Mouse (Mus musculus): Measurements from ENCODE around the gene Pilra. TPM values are rescaled to one million over a fixed set of nuclear protein-coding genes. Genes with fewer than 3 reads are reported as not detected.

The Pilra gene
- polyA plus RNA-seq, 1 experiment from 2014 or later: 2.5 TPM

DNA sequence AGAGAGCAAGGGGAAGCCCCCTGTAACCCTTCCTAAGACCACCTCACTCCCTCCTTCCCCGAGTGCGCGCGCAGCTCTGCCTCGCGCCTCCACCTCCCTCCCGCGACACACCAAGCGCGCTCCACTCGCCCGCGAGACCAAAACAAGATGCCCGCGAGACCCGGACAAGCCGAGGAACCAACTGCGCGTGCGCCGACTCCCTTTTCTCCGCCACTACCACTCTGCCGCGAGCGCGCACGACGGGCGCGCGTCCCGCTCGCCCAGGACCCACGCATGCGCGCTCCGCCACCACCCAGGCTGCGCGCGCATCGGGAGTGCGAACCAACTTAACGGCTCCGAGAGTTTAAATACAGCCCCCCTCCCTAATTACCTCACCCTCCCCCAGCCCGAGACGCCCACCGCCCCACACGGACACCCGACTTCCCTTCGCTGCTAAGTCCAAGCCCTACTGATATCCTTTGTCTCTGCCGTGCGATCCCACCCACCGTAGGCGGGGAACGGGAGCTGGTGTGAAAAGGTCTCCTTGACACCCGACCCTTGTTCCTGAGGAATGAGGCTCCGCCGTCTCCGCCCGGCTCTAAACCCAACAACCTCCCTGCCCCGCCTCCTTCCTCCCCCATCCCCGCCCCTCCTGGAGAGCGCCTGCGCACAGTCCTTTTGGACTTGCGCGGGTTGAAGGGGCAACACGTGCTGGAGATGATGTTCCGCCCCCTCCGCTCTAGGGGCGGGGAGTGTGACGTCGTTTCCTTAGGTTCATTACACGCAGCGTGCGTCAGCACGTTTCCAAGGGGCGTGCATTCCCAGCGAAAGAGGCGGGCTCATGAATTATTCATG is 49.8 kb downstream of the Pilra start:
- 1% methylated on average over 79 of the region's 79 CpGs for WGBS
- DNase-seq (ENCODE audit: low spot score) (peak; percentile 98), ATAC-seq (replicated peaks; ENCODE audit: low FRiP score, low TSS enrichment, low read depth) (peak; percentile 87)
- peaks cover 31% of the 10 kb centered on the region for H3K36me3 ChIP-seq (ENCODE audit: control insufficient read depth, insufficient read depth, low read length)
- H3K27me3 ChIP-seq (replicated peaks; ENCODE audit: control insufficient read depth, insufficient read depth, low read length): no peaks in the 10 kb centered on the region
- peak overlapping the region; percentile 71 for H3K4me3 ChIP-seq (ENCODE audit: low read depth, low read length)
- H3K4me1 ChIP-seq (replicated peaks; ENCODE audit: control insufficient read depth, insufficient read depth, low read length): peaks cover 35% of the 10 kb centered on the region
- peak overlapping the region; percentile 91 for H3K27ac ChIP-seq (ENCODE audit: low read depth)
- H3K9ac ChIP-seq (ENCODE audit: low read length): peak overlapping the region; percentile 92
- no peaks in the 10 kb centered on the region for H3K9me3 ChIP-seq (ENCODE audit: control insufficient read depth, low read length)
- peak overlapping the region; percentile 88 for H3K4me2 ChIP-seq (ENCODE audit: low read length)

DNA sequence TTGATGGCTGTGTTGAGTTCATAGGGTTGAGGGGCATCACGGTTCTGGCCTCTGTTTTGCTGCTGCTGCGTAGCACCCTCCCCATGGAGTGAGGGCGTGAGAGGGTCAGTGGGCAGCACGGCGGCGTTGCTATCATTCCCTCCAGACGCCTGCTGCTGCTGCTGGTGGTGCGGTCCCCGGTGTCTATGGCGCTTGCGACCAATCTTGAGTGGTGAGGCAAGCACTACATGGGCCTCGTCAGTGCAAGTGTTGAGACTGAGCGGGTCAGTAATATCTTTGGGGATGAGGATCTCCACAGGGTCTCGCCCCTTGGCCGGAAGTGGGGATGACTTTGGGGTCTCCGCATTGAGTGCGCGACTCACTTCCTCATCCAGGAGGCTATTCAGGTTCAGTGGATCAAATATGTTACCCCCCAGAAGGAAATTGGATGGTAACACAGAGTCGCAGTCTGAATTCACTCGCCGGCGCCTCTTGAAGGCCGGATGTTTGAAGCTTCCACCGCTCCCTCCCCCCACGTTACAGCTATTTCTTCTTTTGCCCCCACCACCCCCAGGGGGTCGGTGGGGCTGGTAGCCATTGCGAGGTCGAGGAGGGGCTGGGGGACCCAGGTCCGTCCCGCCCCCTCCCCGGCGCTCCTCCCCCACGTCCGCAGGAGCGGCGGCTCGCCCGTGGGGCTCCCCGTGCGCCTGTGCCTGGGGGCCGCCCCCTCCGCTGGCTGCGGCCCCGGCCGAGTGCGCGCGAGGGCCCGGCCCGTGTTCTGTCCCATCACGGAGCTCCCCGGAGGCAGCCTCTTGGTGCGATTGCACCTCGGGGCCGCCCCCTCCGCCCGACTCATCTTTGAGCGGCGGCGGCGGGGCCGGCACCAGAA is 50.7 kb downstream of the Pilra start:
- Histone ChIP-seq H3K4me2 (ENCODE audit: low read length) (peak overlapping the region; percentile 88), H3K9ac (ENCODE audit: low read length) (peak overlapping the region; percentile 92), H3K36me3 (ENCODE audit: control insufficient read depth, insufficient read depth, low read length) (peaks cover 41% of the 10 kb centered on the region), H3K27me3 (replicated peaks; ENCODE audit: control insufficient read depth, insufficient read depth, low read length) (no peaks in the 10 kb centered on the region), H3K9me3 (ENCODE audit: control insufficient read depth, low read length) (no peaks in the 10 kb centered on the region), H3K4me1 (replicated peaks; ENCODE audit: control insufficient read depth, insufficient read depth, low read length) (peaks cover 38% of the 10 kb centered on the region), H3K27ac (ENCODE audit: low read depth) (peak overlapping the region; percentile 91), H3K4me3 (ENCODE audit: low read depth, low read length) (peak overlapping the region; percentile 71)
- peak; percentile 64 for DNase-seq (ENCODE audit: low spot score)
- WGBS: 3% methylated on average over 46 of the region's 62 CpGs
- ATAC-seq (replicated peaks; ENCODE audit: low FRiP score, low TSS enrichment, low read depth): peak; percentile 12

DNA sequence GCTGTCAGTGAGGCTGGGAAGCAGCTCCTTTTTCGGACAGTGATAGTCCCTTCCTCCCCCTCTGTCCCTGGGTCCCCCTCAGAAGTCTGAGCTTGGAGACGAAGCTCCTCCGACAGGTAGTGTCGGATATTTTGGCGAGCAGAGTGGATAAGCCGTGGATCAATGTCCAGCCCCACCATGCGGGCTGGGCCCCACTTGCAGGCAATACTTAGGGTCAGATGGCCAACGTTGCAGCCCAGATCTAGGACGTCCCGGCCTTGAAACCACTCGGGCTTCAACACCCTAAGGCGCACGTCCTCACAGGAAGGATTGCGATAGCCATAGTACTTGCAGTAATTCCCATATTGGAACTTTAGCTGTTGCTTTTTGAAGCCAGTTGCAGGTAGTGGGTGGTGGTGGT is 51.5 kb downstream of the Pilra start:
- DNase-seq (ENCODE audit: low spot score) (no peak), ATAC-seq (replicated peaks; ENCODE audit: low FRiP score, low TSS enrichment, low read depth) (no peak)
- peak overlapping the region; percentile 88 for H3K4me2 ChIP-seq (ENCODE audit: low read length)
- peaks cover 45% of the 10 kb centered on the region for H3K36me3 ChIP-seq (ENCODE audit: control insufficient read depth, insufficient read depth, low read length)
- H3K4me3 ChIP-seq (ENCODE audit: low read depth, low read length): peak overlapping the region; percentile 71
- H3K9ac ChIP-seq (ENCODE audit: low read length): peak overlapping the region; percentile 92
- no peak overlapping the region for H3K27ac ChIP-seq (ENCODE audit: low read depth)
- peaks cover 46% of the 10 kb centered on the region for H3K4me1 ChIP-seq (replicated peaks; ENCODE audit: control insufficient read depth, insufficient read depth, low read length)
- no peaks in the 10 kb centered on the region for H3K27me3 ChIP-seq (replicated peaks; ENCODE audit: control insufficient read depth, insufficient read depth, low read length)
- H3K9me3 ChIP-seq (ENCODE audit: control insufficient read depth, low read length): no peaks in the 10 kb centered on the region
- 78% methylated on average over 14 of the region's 14 CpGs for WGBS

DNA sequence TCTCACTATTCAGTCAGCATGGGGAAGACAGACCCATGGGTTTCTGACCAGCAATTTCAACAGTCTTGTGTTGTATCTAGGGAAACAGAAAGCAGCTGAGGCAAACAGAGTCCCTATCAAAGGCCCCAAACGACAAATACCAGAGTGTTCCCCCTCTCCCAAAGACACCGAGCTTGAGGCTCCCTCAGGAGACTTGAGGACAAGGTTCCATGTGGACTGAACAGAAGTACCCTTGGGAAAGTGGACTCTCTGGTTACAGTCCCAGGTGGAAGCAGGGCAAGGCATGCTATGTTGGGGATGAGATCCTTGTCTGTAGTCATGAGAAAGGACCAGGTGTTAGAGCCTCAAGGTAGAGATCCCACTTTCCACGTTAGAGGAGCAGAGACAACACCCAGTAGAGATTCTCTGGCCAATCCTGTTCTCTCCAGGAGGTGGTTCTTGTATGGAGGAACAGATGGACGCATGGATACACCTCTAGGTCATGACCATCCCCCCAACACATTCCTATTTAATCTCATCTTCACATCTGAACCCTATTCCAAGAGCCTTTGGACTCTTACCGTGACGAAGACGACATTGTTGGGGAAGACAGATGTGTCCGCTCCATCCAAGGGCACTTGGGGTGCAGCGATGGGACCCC is 52.1 kb downstream of the Pilra start:
- DNase-seq (ENCODE audit: low spot score) (no peak), ATAC-seq (replicated peaks; ENCODE audit: low FRiP score, low TSS enrichment, low read depth) (no peak)
- no peaks in the 10 kb centered on the region for H3K27me3 ChIP-seq (replicated peaks; ENCODE audit: control insufficient read depth, insufficient read depth, low read length)
- H3K4me1 ChIP-seq (replicated peaks; ENCODE audit: control insufficient read depth, insufficient read depth, low read length): peaks cover 47% of the 10 kb centered on the region
- no peaks in the 10 kb centered on the region for H3K9me3 ChIP-seq (ENCODE audit: control insufficient read depth, low read length)
- peak overlapping the region; percentile 71 for H3K4me3 ChIP-seq (ENCODE audit: low read depth, low read length)
- H3K9ac ChIP-seq (ENCODE audit: low read length): peak overlapping the region; percentile 92; the same call in 1 of the 2 replicates
- 64% methylated on average over 9 of the region's 9 CpGs for WGBS
- peaks cover 45% of the 10 kb centered on the region for H3K36me3 ChIP-seq (ENCODE audit: control insufficient read depth, insufficient read depth, low read length)
- peak overlapping the region; percentile 88 for H3K4me2 ChIP-seq (ENCODE audit: low read length)
- no peak overlapping the region for H3K27ac ChIP-seq (ENCODE audit: low read depth)

DNA sequence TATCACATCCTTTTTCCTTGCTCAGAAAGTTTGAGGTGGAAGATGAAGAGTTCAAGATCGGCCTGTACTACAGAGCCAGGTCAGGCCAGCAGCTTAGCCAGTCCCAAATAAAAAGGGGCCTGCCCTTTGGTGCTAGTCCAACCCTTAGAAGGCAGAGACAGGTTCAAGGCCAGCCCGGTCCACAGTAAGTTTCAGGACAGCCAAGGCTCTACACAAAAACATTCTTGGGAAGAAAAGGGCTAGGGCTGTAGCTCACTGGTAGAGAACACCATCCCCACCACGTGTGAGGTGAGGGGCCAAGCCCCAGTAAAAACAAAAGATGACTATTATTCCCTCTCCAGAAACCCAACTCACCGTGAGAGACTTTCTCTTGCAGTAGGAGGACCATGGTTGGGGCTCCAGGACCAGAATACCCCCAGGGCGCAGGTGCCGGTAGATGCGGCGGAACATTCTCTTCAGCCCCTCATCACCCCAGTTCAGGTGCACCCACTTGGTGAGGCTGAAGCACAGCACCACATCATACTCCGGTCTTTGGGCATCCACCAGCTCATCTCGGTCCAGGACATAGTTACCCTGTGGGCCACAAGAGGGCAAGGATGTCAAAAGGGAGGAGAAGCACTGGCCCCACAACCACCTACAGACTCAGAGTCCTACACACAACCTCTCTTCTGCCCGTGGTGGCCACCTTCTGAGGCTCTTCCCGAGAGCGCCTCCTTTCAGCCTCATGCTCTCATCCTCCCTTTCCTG is 53.1 kb downstream of the Pilra start:
- no peak for ATAC-seq (replicated peaks; ENCODE audit: low FRiP score, low TSS enrichment, low read depth)
- peaks cover 44% of the 10 kb centered on the region for H3K4me1 ChIP-seq (replicated peaks; ENCODE audit: control insufficient read depth, insufficient read depth, low read length)
- peak overlapping the region; percentile 71; the same call in 1 of the 2 replicates for H3K4me3 ChIP-seq (ENCODE audit: low read depth, low read length)
- WGBS: 83% methylated on average over 13 of the region's 13 CpGs
- DNase-seq (ENCODE audit: low spot score): no peak
- H3K9me3 ChIP-seq (ENCODE audit: control insufficient read depth, low read length): no peaks in the 10 kb centered on the region
- H3K27ac ChIP-seq (ENCODE audit: low read depth): no peak overlapping the region
- peak overlapping the region; percentile 8; the same call in 1 of the 2 replicates for H3K9ac ChIP-seq (ENCODE audit: low read length)
- peak overlapping the region; percentile 88 for H3K4me2 ChIP-seq (ENCODE audit: low read length)
- H3K27me3 ChIP-seq (replicated peaks; ENCODE audit: control insufficient read depth, insufficient read depth, low read length): no peaks in the 10 kb centered on the region
- peaks cover 45% of the 10 kb centered on the region for H3K36me3 ChIP-seq (ENCODE audit: control insufficient read depth, insufficient read depth, low read length)

DNA sequence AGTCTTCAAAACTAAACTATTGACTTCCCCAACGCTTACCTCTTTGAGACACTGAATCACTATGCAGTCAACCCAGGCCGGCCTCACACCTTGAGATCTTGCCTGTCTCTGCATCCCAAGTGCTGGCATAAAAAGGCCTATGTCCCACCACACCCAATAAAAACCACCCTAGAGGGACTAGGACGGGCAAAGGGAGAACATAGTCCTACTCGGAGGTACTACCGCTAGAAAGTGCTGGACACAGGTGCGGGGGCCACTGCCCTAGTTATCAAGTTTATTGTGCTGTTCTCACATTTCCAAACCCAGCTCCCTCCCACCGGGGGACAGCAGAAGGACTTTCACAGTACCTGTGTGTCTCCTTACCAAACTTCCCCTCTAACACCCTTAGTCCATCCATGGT is 54.4 kb downstream of the Pilra start:
- DNase-seq (ENCODE audit: low spot score) (no peak), ATAC-seq (replicated peaks; ENCODE audit: low FRiP score, low TSS enrichment, low read depth) (no peak)
- H3K36me3 ChIP-seq (ENCODE audit: control insufficient read depth, insufficient read depth, low read length): peaks cover 45% of the 10 kb centered on the region
- H3K9me3 ChIP-seq (ENCODE audit: control insufficient read depth, low read length): no peaks in the 10 kb centered on the region
- no peaks in the 10 kb centered on the region for H3K27me3 ChIP-seq (replicated peaks; ENCODE audit: control insufficient read depth, insufficient read depth, low read length)
- H3K4me3 ChIP-seq (ENCODE audit: low read depth, low read length): no peak overlapping the region
- H3K4me1 ChIP-seq (replicated peaks; ENCODE audit: control insufficient read depth, insufficient read depth, low read length): peaks cover 41% of the 10 kb centered on the region
- H3K9ac ChIP-seq (ENCODE audit: low read length): no peak overlapping the region
- H3K27ac ChIP-seq (ENCODE audit: low read depth): no peak overlapping the region
- WGBS: 88% methylated on average over 7 of the region's 7 CpGs
- no peak overlapping the region for H3K4me2 ChIP-seq (ENCODE audit: low read length)

DNA sequence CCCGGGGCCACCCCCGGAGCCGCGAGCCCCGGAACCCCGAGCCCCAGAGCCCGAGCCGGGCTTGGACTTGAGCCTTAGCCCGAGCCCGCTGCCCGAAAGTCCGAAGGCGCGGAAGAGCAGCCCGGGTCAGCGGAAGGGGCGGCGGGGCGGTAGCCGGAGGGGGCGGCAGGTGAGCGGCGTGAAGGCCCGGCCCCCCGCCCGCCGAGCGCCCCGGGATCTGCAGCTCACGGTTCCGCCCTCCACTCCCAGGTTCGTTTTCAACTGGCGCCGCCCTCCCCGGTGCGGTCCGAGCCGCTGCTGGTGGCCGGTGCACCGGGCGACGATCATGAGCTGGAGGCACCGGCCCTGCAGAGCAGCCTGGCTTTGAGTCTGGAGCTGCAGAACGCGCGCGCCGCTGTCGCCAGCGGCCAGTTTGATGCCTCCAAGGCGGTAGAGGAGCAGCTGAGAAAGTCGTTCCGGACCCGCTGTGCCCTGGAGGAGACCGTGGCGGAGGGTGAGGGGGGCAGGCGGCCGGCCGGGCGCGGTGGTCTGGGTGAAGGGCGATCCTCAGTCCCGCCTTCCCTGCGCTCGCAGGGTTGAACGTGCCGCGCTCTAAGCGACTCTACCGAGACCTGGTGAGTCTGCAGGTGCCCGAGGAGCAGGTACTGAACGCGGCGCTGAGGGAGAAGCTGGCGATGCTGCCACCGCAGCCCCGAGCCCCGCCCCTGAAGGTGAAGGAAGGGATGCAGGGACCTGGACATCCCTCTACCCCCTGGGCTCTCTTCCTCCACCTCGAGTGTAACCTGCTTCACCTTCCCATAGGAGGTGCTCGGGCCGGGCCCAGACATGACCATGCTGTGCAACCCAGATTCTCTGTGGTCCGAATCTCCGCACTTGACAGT is 56.8 kb downstream of the Pilra start:
- peak overlapping the region; percentile 81 for H3K27ac ChIP-seq (ENCODE audit: low read depth)
- H3K4me1 ChIP-seq (replicated peaks; ENCODE audit: control insufficient read depth, insufficient read depth, low read length): peaks cover 33% of the 10 kb centered on the region
- H3K9me3 ChIP-seq (ENCODE audit: control insufficient read depth, low read length): no peaks in the 10 kb centered on the region
- H3K4me3 ChIP-seq (ENCODE audit: low read depth, low read length): peak overlapping the region; percentile 84
- H3K9ac ChIP-seq (ENCODE audit: low read length): peak overlapping the region; percentile 82
- WGBS: under 1% methylated on average over 83 of the region's 83 CpGs
- no peaks in the 10 kb centered on the region for H3K27me3 ChIP-seq (replicated peaks; ENCODE audit: control insufficient read depth, insufficient read depth, low read length)
- ATAC-seq (replicated peaks; ENCODE audit: low FRiP score, low TSS enrichment, low read depth) (peak; percentile 12; the same call in 1 of the 2 replicates), DNase-seq (ENCODE audit: low spot score) (peak; percentile 80)
- H3K4me2 ChIP-seq (ENCODE audit: low read length): peak overlapping the region; percentile 93
- H3K36me3 ChIP-seq (ENCODE audit: control insufficient read depth, insufficient read depth, low read length): peaks cover 39% of the 10 kb centered on the region

Measured in intestine, embryonic 14.5 days (tissue).